Mouse (Mus musculus): Measurements from ENCODE around the gene Arg1.

- TF ChIP-seq CTCF (IDR thresholded peaks at IDR 0.05; ENCODE audit: insufficient read depth, low read length) (no peak), POLR2A (IDR thresholded peaks at IDR 0.05; ENCODE audit: borderline replicate concordance, extremely low read depth, low read depth, low read length) (no peak)
Measured at GRCm38 (mm10) chr10:24947871-24948270, 20.6 kb upstream of the Arg1 start.

All from lung, adult 2 months (tissue).